Mouse (Mus musculus) left cerebral cortex, postnatal 25 days (tissue): ENCODE data around the gene Fam214b. TPM values are rescaled to one million over a fixed set of nuclear protein-coding genes. Genes with fewer than 3 reads are reported as not detected.
A peak's percentile ranks its signal among the peaks of the same experiment; 100 is the strongest.

ENCODE experiments used
- DNase-seq, 2 experiments: peaks; one replicate each; pipeline ENCODE4 v3.0.0; 2022; ENCODE audit warnings: low spot score in 2 of 2, mixed read lengths in 1 of 2
- intact Hi-C: fragments of 180-260 bp; cut with DNase I; formaldehyde crosslinking; loops from one replicate; pipeline ENCODE4 v1.15.1; 2025
- total RNA-seq, 2 experiments: library from RNA; stranded (reverse); gene quantifications; 2 replicates each; pipeline ENCODE4 v1.2.3; 2021

The Fam214b gene
- total RNA-seq = 10 to 100 TPM; 31.7 to 32.4 TPM

DNA sequence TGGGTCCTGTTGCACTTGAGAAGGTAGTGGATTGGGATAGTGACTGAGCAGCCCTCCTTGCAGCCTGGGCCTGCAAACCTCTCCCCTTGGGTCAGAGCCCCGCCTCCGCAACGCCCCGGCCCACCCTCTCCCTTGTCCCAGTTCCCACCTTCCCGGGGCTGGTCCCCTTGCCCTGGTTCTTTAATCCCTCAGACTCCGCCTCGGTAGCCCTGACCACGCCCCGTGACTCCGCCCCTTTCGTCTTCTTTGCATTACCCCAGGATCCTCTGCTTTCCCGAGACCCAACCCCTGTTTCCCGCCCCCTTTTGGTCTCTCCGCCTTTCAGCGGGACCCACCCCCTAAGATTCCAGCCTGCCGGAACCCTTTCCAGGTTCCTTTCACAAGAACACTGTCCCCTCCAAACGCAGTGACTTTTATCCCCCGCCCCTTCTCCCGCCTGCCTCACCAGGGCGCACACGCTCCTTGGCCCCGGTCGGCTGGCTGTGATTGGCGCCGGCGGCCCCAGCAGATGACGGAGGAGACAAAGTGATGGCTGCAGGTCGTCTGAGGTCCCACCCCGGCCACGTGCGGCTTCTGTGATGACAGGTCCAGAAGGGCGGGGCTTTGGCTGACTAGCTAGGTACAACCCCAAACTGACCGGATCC, at the start of gene Fam214b:
Gene Fam214b (minus strand): TSS at position 562 of the 644 bp plus-strand sequence.
- intact Hi-C loops = loop anchor here (5.0 kb wide), 3 partner anchors 72 to 377 kb away; no protein-coding TSS in a partner anchor
- peak; percentile 87 to 96 for DNase-seq

DNA sequence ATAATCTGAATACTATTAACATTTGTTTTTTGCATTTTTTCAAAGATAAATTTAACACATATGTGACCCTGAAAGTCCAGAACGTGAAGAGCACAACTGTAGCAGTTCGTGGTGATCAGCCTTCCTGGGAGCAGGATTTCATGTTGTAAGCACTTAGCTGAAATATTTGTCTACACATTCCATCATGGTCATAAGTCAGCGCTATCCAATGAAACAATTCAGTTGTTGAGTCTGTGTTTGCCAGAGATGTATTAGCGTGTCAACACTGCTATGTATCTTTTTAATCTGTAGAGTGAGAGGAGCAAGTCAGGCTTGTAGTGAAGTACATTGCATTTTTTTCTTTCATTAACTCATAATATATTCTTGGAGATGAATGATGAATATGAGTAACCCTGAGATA, 45.2 kb upstream of the Fam214b start:
- intact Hi-C loops = no loop called here
- no peak for DNase-seq

DNA sequence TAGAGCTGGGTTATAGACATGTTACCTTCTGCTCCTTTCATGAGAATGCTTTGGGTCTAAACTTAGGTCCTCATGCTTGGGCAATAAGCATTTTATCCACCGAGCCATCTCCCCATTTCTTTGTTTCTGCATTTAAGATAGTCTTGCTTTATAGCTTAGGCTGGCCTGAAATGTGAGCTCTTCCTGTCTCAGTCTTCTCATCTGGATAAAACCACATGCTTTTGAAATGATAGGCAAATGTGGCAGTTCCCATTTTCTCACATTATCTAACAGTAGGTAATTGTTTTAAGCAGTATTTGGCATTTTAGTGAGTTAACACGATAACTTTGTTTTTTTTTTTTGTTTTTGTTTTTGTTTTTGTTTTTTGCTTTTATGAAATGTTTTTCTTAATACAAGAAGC, 43.9 kb upstream of the Fam214b start:
- intact Hi-C loops = no loop called here
- DNase-seq = no peak

DNA sequence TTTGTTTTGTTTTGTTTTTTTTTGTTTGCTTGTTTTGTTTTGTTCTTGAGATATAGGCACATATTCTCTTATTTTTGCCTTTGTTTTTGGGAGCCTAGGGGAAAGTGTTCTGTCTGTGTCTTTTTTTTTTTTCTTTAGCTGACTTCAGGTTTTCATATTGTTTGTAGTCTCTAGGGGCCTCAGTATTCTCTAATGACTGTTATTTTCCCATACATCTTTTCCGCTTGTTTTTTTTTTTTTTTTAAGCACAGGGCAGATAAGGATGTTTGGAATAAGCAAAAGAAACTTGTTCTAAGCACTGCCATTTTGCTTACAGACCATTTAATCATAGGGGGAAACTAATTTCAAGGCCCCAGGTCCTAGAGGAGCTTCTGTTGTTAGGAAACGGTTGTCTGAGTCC, 36.4 kb upstream of the Fam214b start:
- intact Hi-C loops = no loop called here
- DNase-seq = no peak

- DNase-seq = no peak
- intact Hi-C loops = no loop called here
Measured at GRCm38 (mm10) chr4:43078071-43078718, 32.2 kb upstream of the Fam214b start.

DNA sequence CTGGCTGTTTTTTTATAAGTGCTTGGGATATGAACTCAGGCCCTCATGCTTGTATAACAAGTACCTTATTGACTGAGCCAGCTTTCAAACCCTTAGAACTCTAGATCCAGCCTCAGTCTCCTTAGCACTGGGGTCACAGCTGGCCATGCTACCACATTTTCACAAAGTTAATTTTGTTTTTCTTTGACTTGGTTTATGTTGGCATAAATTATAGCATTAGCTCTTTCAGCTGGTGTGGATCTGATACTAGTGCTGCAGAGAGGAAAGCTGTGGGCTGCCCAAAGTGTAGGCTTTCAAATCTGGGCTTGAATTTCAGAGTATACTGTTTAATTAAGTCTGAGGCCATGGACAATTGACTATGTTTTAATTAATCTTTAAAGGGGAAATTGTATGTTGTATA, 28.9 kb upstream of the Fam214b start:
- intact Hi-C loops = no loop called here
- DNase-seq = no peak

DNA sequence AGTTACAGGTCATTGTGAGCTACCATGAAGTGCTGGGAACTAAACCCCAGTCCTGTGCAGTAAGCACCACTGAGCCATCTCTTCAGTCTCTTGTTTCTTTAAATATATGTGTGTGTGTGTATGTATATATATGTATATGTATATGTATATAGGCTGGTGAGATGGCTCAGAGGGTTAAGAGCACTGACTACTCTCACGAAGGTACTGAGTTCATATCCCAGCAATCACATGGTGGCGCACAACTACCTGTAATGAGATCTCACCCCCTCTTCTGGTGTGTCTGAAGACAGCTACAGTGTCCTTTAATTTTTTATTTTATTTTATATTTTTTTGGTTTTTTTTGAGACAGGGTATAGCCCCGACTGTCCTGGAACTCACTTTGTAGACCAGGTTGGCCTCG, 19.5 kb upstream of the Fam214b start:
- intact Hi-C loops = no loop called here
- no peak for DNase-seq

- no peak for DNase-seq
- intact Hi-C loops = no loop called here
Measured at GRCm38 (mm10) chr4:43060286-43060685, 14.3 kb upstream of the Fam214b start.

- DNase-seq = no peak
- intact Hi-C loops = loop anchor here (5.0 kb wide), 1 partner anchor 188 kb away; no protein-coding TSS in a partner anchor
Measured at GRCm38 (mm10) chr4:43059697-43060096, 13.7 kb upstream of the Fam214b start.

GRCm38 (mm10) chr4:43058753-43059654, 13.0 kb upstream of the Fam214b start, which contains the start of gene Unc13b:
Gene Unc13b (plus strand): TSS chr4:43058953.
- intact Hi-C loops = loop anchor here (5.0 kb wide), 1 partner anchor 188 kb away; no protein-coding TSS in a partner anchor
- DNase-seq = peak; percentile 84 to 90

- no peak for DNase-seq
- intact Hi-C loops = loop anchor here (5.0 kb wide), 1 partner anchor 189 kb away; no protein-coding TSS in a partner anchor
Measured at GRCm38 (mm10) chr4:43058392-43058752, 12.4 kb upstream of the Fam214b start.

DNA sequence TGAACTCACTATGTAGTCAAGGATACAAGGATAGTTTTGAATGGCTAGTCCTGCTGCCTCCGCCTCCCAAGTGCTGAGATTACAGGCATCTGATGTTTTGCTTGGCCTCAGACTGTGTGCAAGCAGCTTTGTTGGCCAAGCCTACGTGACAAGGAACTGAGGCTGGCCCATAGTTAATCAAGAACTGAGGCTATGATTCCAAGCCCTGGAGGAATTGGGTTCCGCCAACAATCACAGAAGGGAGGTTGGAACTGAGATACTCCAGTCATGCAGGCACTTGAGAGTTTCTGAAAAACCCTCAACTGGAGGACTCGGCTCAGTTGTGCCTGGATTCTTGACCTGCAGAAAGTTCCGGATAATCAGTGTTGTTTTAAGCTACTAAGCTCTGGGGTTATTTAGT, 11.6 kb upstream of the Fam214b start:
- intact Hi-C loops = loop anchor here (5.0 kb wide), 1 partner anchor 190 kb away; no protein-coding TSS in a partner anchor
- no peak for DNase-seq

DNA sequence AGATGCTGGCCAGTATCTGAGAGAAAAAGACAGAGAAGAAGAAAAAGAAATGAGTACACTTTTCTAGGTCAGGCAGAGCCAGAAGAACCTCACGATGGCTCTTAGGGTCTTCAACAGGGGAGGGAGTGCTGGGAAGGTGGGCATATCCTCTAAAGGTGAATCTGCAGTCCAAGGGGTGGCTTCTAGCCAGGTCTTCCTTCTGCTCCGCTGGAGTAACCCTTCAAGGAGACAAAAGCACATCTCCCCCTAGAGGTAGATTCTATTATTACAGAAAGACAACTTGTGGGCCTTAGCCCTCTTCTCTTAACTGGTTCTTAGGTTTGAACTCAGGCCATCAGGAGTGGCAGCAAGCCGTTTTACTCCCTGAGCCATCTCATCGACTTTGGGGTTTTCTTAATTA, 6.6 kb upstream of the Fam214b start:
- peak in 1 of 2 experiments; percentile 60 for DNase-seq
- intact Hi-C loops = no loop called here

GRCm38 (mm10) chr4:43047231-43047630, 1.2 kb upstream of the Fam214b start:
- intact Hi-C loops = loop anchor here (5.0 kb wide), 3 partner anchors 70 to 375 kb away; no protein-coding TSS in a partner anchor
- peak; percentile 78 to 91 for DNase-seq

GRCm38 (mm10) chr4:43046607-43047006, 587 bp upstream of the Fam214b start:
- no peak for DNase-seq
- intact Hi-C loops = loop anchor here (5.0 kb wide), 3 partner anchors 71 to 376 kb away; no protein-coding TSS in a partner anchor

DNA sequence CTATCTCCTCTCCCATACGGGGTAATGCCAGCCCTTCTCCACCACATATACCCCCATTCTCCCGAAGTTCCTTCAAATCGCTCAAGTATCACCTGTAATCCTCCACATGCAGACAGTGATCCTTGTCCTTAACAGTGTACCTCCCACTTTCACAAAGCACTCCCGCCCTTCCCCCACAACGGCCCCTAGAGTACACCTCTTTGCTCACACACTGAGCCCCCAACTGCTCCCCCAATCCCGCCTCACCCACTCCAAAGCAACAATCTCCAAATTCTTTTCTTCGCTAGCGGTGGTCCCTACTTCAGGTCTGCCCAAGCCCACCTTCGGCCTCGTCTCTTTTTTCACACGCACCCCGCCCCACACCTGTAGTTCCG, 748 bp downstream of the Fam214b start:
- intact Hi-C loops = loop anchor here (5.0 kb wide), 3 partner anchors 72 to 377 kb away; no protein-coding TSS in a partner anchor
- no peak for DNase-seq

GRCm38 (mm10) chr4:43044673-43045072, 1.3 kb downstream of the Fam214b start:
- intact Hi-C loops = loop anchor here (5.0 kb wide), 3 partner anchors 73 to 378 kb away; no protein-coding TSS in a partner anchor
- no peak for DNase-seq

GRCm38 (mm10) chr4:43043644-43044357, 2.2 kb downstream of the Fam214b start:
- DNase-seq = peak in 1 of 2 experiments; percentile 69
- intact Hi-C loops = no loop called here

DNA sequence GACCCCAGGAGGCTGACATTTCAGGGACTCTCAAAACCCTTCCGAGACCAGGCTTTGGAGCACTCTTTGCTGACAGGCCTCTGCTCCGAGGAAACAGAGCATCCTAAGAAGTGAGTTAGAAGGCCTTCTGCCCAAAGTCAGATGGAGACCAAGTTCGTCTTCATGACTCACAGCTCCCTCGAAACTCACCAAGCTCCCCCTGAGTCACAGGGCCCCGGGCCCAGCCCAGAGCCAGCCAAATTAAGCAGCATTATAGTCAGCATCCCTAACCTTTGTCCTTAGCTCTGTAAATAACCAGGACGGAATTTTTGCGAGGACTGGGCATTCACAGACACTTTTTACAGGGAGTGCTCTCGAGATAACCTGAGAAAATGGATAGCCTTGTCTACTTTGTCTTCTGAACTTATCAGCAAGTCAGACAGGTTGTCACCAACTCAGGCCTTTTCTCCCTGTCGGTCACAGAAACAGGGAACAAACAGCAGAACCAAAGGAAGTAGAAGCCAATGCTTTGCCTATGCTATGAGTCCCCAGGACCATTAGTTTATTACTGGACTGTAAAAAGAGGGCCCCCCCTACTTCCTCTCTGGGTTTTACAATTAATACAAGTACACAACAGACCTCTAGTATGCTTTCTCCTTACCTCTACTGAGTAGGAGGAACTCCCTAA, 5.0 kb downstream of the Fam214b start:
- intact Hi-C loops = no loop called here
- no peak for DNase-seq
